Mouse (Mus musculus): ENCODE measurements around the gene Marcks.

DNA sequence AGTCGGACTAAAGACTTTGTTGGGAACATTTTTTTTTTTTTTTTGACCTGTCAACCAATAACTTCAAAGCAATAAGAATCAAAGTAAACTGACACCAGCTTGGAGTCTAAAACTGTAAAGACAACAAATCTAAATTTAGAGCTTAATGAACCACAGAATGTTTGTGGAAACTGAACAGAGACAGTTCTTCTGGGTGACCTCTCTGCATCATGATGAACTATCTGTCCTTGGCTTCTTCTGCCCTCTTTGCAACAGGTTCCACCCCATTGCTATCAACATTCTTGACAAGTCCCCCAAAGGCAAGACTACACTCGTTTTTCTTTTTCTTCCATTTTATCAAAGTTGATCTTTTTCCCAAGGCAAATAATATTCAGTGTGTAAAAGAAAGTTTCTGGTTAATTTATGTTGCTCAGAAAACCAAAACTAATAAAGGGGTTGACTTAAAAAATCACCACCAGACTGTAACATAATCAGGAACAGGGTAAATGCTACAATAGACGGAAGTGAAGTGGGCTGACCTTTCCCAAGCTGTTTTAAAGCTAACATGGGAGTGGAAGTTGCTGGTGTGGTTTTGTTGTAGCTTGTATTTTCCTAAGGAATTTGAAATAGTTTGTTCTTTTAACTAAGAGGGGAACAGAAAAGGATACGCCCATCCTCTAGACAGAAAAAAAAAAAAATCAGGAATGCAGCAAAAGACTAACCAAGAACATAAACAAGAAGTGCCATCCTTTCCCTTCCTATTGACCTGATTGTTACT is 31.7 kb downstream of the Marcks start:
- TF ChIP-seq HCFC1 (IDR thresholded peaks at IDR 0.05; ENCODE audit: borderline replicate concordance, insufficient read depth, low read length) (no peak), CHD2 (IDR thresholded peaks at IDR 0.05; ENCODE audit: low read depth, low read length) (no peak), MAFK (IDR thresholded peaks at IDR 0.05; ENCODE audit: insufficient read depth, low read depth, low read length) (no peak), ZNF384 (IDR thresholded peaks at IDR 0.05; ENCODE audit: low read depth, low read length) (0 out of 2 replicates have a peak, but pooled peaks have one; percentile 30)

Measured in ES-E14 (cell line).